Mouse (Mus musculus): ENCODE measurements around the gene Coq8b.

The Coq8b gene

GRCm38 (mm10) chr7:27305091-27305730, 72.4 kb downstream of the Coq8b start:
- CTCF ChIA-PET = no interaction called here

- CTCF ChIA-PET = no interaction called here
Observed at GRCm38 (mm10) chr7:27306161-27307160, 73.6 kb downstream of the Coq8b start.

GRCm38 (mm10) chr7:27307551-27307950, 74.7 kb downstream of the Coq8b start:
- CTCF ChIA-PET = interaction anchor here (0.7 kb wide), 1 partner anchor 22 kb away, joined by 5 read pairs; no protein-coding TSS in a partner anchor
